Mouse (Mus musculus): ENCODE data around the gene Ptp4a2. TPM values are rescaled to one million over a fixed set of nuclear protein-coding genes. Genes with fewer than 3 reads are reported as not detected.
A peak's percentile ranks its signal among the peaks of the same experiment; 100 is the strongest.
"Not testable (repeated sequence)": the region's sequence is repeated elsewhere in the genome, so short reads cannot be mapped to it uniquely, and the experiment has no call there.

Gene Ptp4a2
- polyA plus RNA-seq, 1 experiment from 2014 or later: 347 TPM

- no peak overlapping the region for H3K4me3 ChIP-seq
- ATAC-seq (ENCODE audit: low FRiP score): no peak
- H3K36me3 ChIP-seq: no peaks in the 10 kb centered on the region
- H3K27me3 ChIP-seq: no peaks in the 10 kb centered on the region
- no peaks in the 10 kb centered on the region for H3K9me3 ChIP-seq (replicated peaks)
- H3K4me2 ChIP-seq (replicated peaks): no peak overlapping the region
- WGBS: 83% methylated on average over 7 of the region's 7 CpGs
- no peak overlapping the region for H3K27ac ChIP-seq
- peaks cover 32% of the 10 kb centered on the region for H3K4me1 ChIP-seq
- no peak overlapping the region for H3K9ac ChIP-seq
Measured at GRCm38 (mm10) chr4:129880615-129881014, 69.6 kb downstream of the Ptp4a2 start.

GRCm38 (mm10) chr4:129881661-129882060, 70.6 kb downstream of the Ptp4a2 start:
- Histone ChIP-seq H3K36me3 (no peaks in the 10 kb centered on the region), H3K4me1 (peaks cover 30% of the 10 kb centered on the region), H3K9me3 (replicated peaks) (no peaks in the 10 kb centered on the region), H3K27ac (no peak overlapping the region), H3K4me3 (no peak overlapping the region), H3K4me2 (replicated peaks) (no peak overlapping the region), H3K27me3 (no peaks in the 10 kb centered on the region), H3K9ac (no peak overlapping the region)
- WGBS: 35% methylated on average over 3 of the region's 3 CpGs
- no peak for ATAC-seq (ENCODE audit: low FRiP score)

- H3K4me2 ChIP-seq (replicated peaks): peak overlapping the region; percentile 22; the same call in 1 of the 2 replicates
- 31% methylated on average over 11 of the region's 11 CpGs for whole genome bisulfite sequencing
- ATAC-seq (ENCODE audit: low FRiP score): no peak
- no peaks in the 10 kb centered on the region for H3K9me3 ChIP-seq (replicated peaks)
- H3K36me3 ChIP-seq: no peaks in the 10 kb centered on the region
- peak overlapping the region; percentile 44; the same call in 1 of the 2 replicates for H3K27ac ChIP-seq
- 0 out of 2 replicates have a peak overlapping the region, but pooled peaks have one; percentile 23 for H3K9ac ChIP-seq
- H3K27me3 ChIP-seq: no peaks in the 10 kb centered on the region
- peaks cover 20% of the 10 kb centered on the region for H3K4me1 ChIP-seq
- no peak overlapping the region for H3K4me3 ChIP-seq
Measured at GRCm38 (mm10) chr4:129882555-129883293, 71.7 kb downstream of the Ptp4a2 start.

- ATAC-seq (ENCODE audit: low FRiP score): 0 out of 2 replicates have a peak, but pooled peaks have one; percentile 46
- H3K27ac ChIP-seq: peak overlapping the region; percentile 23; the same call in 1 of the 2 replicates
- H3K27me3 ChIP-seq: no peaks in the 10 kb centered on the region
- no peak overlapping the region for H3K9ac ChIP-seq
- no peaks in the 10 kb centered on the region for H3K9me3 ChIP-seq (replicated peaks)
- no peaks in the 10 kb centered on the region for H3K36me3 ChIP-seq
- no peak overlapping the region; the same call in 1 of the 2 replicates for H3K4me2 ChIP-seq (replicated peaks)
- H3K4me3 ChIP-seq: no peak overlapping the region
- peaks cover 14% of the 10 kb centered on the region for H3K4me1 ChIP-seq
- 61% methylated on average over 12 of the region's 12 CpGs for WGBS
Measured at GRCm38 (mm10) chr4:129884041-129884930, 73.3 kb downstream of the Ptp4a2 start.

- H3K4me2 ChIP-seq (replicated peaks): no peak overlapping the region
- H3K9me3 ChIP-seq (replicated peaks): no peaks in the 10 kb centered on the region
- no peak overlapping the region for H3K9ac ChIP-seq
- no peak overlapping the region for H3K27ac ChIP-seq
- 78% methylated on average over 10 of the region's 10 CpGs for WGBS
- no peak for ATAC-seq (ENCODE audit: low FRiP score)
- H3K4me1 ChIP-seq: no peaks in the 10 kb centered on the region
- no peaks in the 10 kb centered on the region for H3K27me3 ChIP-seq
- no peak overlapping the region for H3K4me3 ChIP-seq
- H3K36me3 ChIP-seq: no peaks in the 10 kb centered on the region
Measured at GRCm38 (mm10) chr4:129889661-129890060, 78.6 kb downstream of the Ptp4a2 start.

GRCm38 (mm10) chr4:129890094-129890493, 79.1 kb downstream of the Ptp4a2 start:
- no peak for ATAC-seq (ENCODE audit: low FRiP score)
- Histone ChIP-seq H3K4me3 (no peak overlapping the region), H3K36me3 (no peaks in the 10 kb centered on the region), H3K9ac (no peak overlapping the region), H3K4me2 (replicated peaks) (no peak overlapping the region), H3K27me3 (no peaks in the 10 kb centered on the region), H3K27ac (no peak overlapping the region), H3K9me3 (replicated peaks) (no peaks in the 10 kb centered on the region), H3K4me1 (no peaks in the 10 kb centered on the region)
- WGBS: 82% methylated on average over 7 of the region's 7 CpGs

- no peak overlapping the region for H3K4me3 ChIP-seq
- H3K9ac ChIP-seq: no peak overlapping the region
- no peak overlapping the region for H3K27ac ChIP-seq
- H3K9me3 ChIP-seq (replicated peaks): no peaks in the 10 kb centered on the region
- WGBS: 97% methylated on average over 3 of the region's 3 CpGs
- H3K4me1 ChIP-seq: no peaks in the 10 kb centered on the region
- no peak overlapping the region for H3K4me2 ChIP-seq (replicated peaks)
- H3K27me3 ChIP-seq: no peaks in the 10 kb centered on the region
- H3K36me3 ChIP-seq: no peaks in the 10 kb centered on the region
- no peak for ATAC-seq (ENCODE audit: low FRiP score)
Measured at GRCm38 (mm10) chr4:129894861-129895260, 83.8 kb downstream of the Ptp4a2 start.

- not testable (repeated sequence) for ATAC-seq (ENCODE audit: low FRiP score); H3K9me3 ChIP-seq (replicated peaks); H3K4me3 ChIP-seq; H3K4me2 ChIP-seq (replicated peaks); H3K4me1 ChIP-seq; H3K27ac ChIP-seq; H3K9ac ChIP-seq; H3K27me3 ChIP-seq; H3K36me3 ChIP-seq
- 94% methylated on average over 18 of the region's 18 CpGs for WGBS
Measured at GRCm38 (mm10) chr4:129898815-129899214, 87.8 kb downstream of the Ptp4a2 start.

Small RNA genes lying within 50 kb of the gene (microRNA-seq; reads per million reads assigned to microRNA genes)
- gene Gm28017: not detected

Other genes with a start within 250 kb of the Ptp4a2 start
- gene Lck, start 237.6 kb upstream of the Ptp4a2 start, polyA plus RNA-seq (2016; fragmentation: Nextera tagmentation; extraction: Ambion mirVana): 6.4 and 7.1 TPM in 2 replicates
- gene Fam167b, start 232.7 kb upstream of the Ptp4a2 start, polyA plus RNA-seq (2016; fragmentation: Nextera tagmentation; extraction: Ambion mirVana): 1.7 and 2.5 TPM in 2 replicates
- 187 and 204 TPM in 2 replicates for gene Eif3i, start 210.6 kb upstream of the Ptp4a2 start, polyA plus RNA-seq (2016; fragmentation: Nextera tagmentation; extraction: Ambion mirVana)
- gene Tmem234, start 210.6 kb upstream of the Ptp4a2 start, polyA plus RNA-seq (2016; fragmentation: Nextera tagmentation; extraction: Ambion mirVana): 164 and 174 TPM in 2 replicates
- gene Dcdc2b, start 197.0 kb upstream of the Ptp4a2 start, polyA plus RNA-seq (2016; fragmentation: Nextera tagmentation; extraction: Ambion mirVana): 2.4 and 3.1 TPM in 2 replicates
- 30.0 and 31.8 TPM in 2 replicates for gene Iqcc, start 192.1 kb upstream of the Ptp4a2 start, polyA plus RNA-seq (2016; fragmentation: Nextera tagmentation; extraction: Ambion mirVana)
- 85.9 and 91.5 TPM in 2 replicates for gene Ccdc28b, start 187.3 kb upstream of the Ptp4a2 start, polyA plus RNA-seq (2016; fragmentation: Nextera tagmentation; extraction: Ambion mirVana)
- gene Txlna, start 170.2 kb upstream of the Ptp4a2 start, polyA plus RNA-seq (2016; fragmentation: Nextera tagmentation; extraction: Ambion mirVana): 90.8 and 91.1 TPM in 2 replicates
- 16.0 and 18.8 TPM in 2 replicates for gene Kpna6, start 138.5 kb upstream of the Ptp4a2 start, polyA plus RNA-seq (2016; fragmentation: Nextera tagmentation; extraction: Ambion mirVana)
- gene Tmem39b, start 114.4 kb upstream of the Ptp4a2 start, polyA plus RNA-seq (2016; fragmentation: Nextera tagmentation; extraction: Ambion mirVana): 15.0 and 16.4 TPM in 2 replicates
- 215 and 227 TPM in 2 replicates for gene Khdrbs1, start 68.9 kb upstream of the Ptp4a2 start, polyA plus RNA-seq (2016; fragmentation: Nextera tagmentation; extraction: Ambion mirVana)
- 0.06 TPM in 1 of 2 replicates, not detected in the other for gene Spocd1, start 118.0 kb downstream of the Ptp4a2 start, polyA plus RNA-seq (2016; fragmentation: Nextera tagmentation; extraction: Ambion mirVana)
- 10.3 and 12.6 TPM in 2 replicates for gene Adgrb2, start 173.7 kb downstream of the Ptp4a2 start, polyA plus RNA-seq (2016; fragmentation: Nextera tagmentation; extraction: Ambion mirVana)
- gene Col16a1, start 236.6 kb downstream of the Ptp4a2 start, polyA plus RNA-seq (2016; fragmentation: Nextera tagmentation; extraction: Ambion mirVana): 29.8 and 32.5 TPM in 2 replicates

All from hindbrain, embryonic 12.5 days (tissue).